Mouse (Mus musculus) midbrain, embryonic 10.5 days (tissue): Measurements from ENCODE around the gene Spaar. TPM values are rescaled to one million over a fixed set of nuclear protein-coding genes. Genes with fewer than 3 reads are reported as not detected.
"Not testable (repeated sequence)": the region's sequence is repeated elsewhere in the genome, so short reads cannot be mapped to it uniquely, and the experiment has no call there.

Experiments
- DNase-seq: peaks from one replicate; pipeline ENCODE4 v3.0.0-alpha.2; 2017; ENCODE audit warnings: low spot score
- H3K27ac ChIP-seq: fragments of 300-500 bp; sonication (generic); replicated peaks from 2 replicates; pipeline ENCODE4 v1.5.1; 2016; ENCODE audit warnings: mild to moderate bottlenecking
- H3K27me3 ChIP-seq: fragments of 300-500 bp; sonication (generic); 2 replicates; pipeline ENCODE4 v1.6.1; 2016; ENCODE audit warnings: low read depth, mild to moderate bottlenecking; ENCODE audit not compliant: poor library complexity, severe bottlenecking
- H3K36me3 ChIP-seq: fragments of 300-500 bp; sonication (generic); 2 replicates; pipeline ENCODE4 v1.6.1; 2016; ENCODE audit warnings: mild to moderate bottlenecking, moderate library complexity
- H3K4me1 ChIP-seq: fragments of 300-500 bp; sonication (generic); 2 replicates; pipeline ENCODE4 v1.6.1; 2016
- H3K4me3 ChIP-seq: fragments of 300-500 bp; sonication (generic); 2 replicates; pipeline ENCODE4 v1.5.1; 2016; ENCODE audit warnings: mild to moderate bottlenecking, moderate library complexity
- H3K9me3 ChIP-seq: fragments of 300-500 bp; sonication (generic); replicated peaks from 2 replicates; pipeline ENCODE4 v1.6.1; 2016; ENCODE audit warnings: mild to moderate bottlenecking
- WGBS: fragments of 180-500 bp; shearing (Covaris S2); methylation state at CpG from one replicate; pipeline ENCODE4 v1.1.7; 2016; 5-methylcytosine and 5-hydroxymethylcytosine counted together
- polyA plus RNA-seq: library from polyadenylated mRNA; unstranded; fragments of >200 nt; fragmentation: Nextera tagmentation; extraction: Ambion mirVana; gene quantifications from 2 replicates; pipeline ENCODE4 v1.2.1, GENCODE M21; 2016

Gene Spaar
- polyA plus RNA-seq, 1 experiment from 2014 or later = 0.02 TPM

DNA sequence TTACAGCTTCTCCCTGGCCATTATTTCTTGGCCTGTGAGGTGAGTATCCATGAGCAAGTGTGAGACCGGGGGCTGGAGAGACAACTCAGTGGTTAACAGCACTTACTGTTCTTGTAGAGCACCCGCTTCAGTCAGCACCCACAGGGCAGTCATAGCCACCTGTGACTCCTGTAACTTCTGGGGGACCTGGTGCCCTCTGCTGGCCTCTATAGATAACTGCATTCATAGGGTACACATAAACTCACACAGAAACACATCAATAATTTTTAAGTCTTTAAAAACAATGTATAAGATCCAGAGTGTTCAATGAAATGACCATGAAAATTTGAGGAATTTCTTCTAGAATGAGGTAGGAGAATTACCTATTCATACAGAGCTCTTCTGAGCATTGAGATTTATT lies 39.5 kb downstream of the Spaar start:
- H3K27me3 ChIP-seq = no peaks in the 10 kb centered on the region
- no peak overlapping the region for H3K4me3 ChIP-seq
- H3K27ac ChIP-seq = no peak overlapping the region
- WGBS = 89% methylated on average over 2 of the region's 2 CpGs
- no peaks in the 10 kb centered on the region for H3K9me3 ChIP-seq
- no peak for DNase-seq
- no peaks in the 10 kb centered on the region for H3K4me1 ChIP-seq
- no peaks in the 10 kb centered on the region for H3K36me3 ChIP-seq

DNA sequence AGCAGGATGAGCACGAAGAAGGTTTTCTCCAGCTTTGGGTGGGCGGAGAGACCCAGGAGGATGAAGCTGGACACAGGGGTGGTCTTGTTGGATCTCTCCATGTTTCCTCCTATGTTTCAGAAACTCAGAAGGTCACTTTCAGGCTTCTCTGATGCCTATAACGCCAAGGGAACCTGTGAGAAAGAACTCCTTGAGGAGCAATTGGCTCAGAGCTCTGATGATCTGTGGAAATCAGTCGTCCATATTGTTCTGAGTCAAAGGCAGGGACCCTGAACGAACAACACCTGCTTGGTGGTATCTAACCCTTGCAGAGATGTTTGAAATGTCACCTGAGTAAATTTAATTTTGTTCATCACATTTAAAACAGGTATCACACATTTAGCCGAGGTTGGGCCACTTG lies 41.1 kb downstream of the Spaar start, which contains the start of gene Olfr159:
Gene Olfr159 (minus strand): TSS at position 101 of the 400 bp plus-strand sequence.
- WGBS = 83% methylated on average over 6 of the region's 6 CpGs
- Histone ChIP-seq H3K9me3 (no peaks in the 10 kb centered on the region), H3K36me3 (no peaks in the 10 kb centered on the region), H3K27me3 (no peaks in the 10 kb centered on the region), H3K4me3 (no peak within 1 kb of the TSS), H3K4me1 (no peaks in the 10 kb centered on the region), H3K27ac (no peak within 1 kb of the TSS)
- DNase-seq = no peak

DNA sequence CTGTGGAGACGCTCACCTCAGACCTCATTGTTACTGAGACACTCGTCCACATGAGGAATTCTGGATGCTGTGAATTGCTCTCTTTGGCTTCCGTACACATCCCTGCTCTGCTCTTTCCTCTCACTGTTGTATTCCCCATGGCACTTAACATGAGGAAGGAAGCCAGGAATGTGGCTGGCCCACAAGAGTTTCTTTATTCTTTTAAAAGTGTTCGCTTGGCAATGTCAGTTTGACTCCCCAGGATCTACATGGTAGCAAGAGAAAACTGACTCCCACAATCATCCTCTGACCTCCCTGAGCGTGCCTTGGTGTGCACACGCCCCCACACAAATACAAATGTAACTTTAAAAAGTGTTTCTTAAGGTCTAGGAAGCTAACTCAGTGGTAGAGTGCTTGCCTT lies 41.8 kb downstream of the Spaar start:
- no peaks in the 10 kb centered on the region for H3K9me3 ChIP-seq
- no peak for DNase-seq
- no peaks in the 10 kb centered on the region for H3K4me1 ChIP-seq
- H3K36me3 ChIP-seq = no peaks in the 10 kb centered on the region
- no peaks in the 10 kb centered on the region for H3K27me3 ChIP-seq
- 79% methylated on average over 6 of the region's 6 CpGs for WGBS
- H3K4me3 ChIP-seq = no peak overlapping the region
- no peak overlapping the region for H3K27ac ChIP-seq

DNA sequence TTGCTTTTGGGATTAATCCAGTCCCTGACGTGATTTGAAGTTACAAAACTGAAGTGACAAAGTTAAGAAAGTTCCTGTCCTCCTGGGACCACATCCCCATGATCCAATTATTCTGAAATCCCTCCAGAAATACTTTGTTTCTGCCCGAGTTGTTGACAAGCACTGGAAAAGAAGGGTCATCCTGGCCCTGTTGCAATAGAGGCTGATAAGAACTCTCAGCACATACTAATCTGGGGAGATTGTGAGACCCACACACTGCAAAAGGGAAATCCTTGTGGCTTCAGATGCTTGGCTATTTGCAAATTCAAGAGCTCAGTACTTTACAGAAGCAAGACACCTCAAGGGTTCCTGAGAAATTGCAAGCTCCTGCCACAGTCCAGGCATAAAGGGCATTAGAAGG lies 42.5 kb downstream of the Spaar start:
- 39% methylated on average over 2 of the region's 2 CpGs for WGBS
- Histone ChIP-seq H3K27ac (no peak overlapping the region), H3K4me1 (no peaks in the 10 kb centered on the region), H3K9me3 (no peaks in the 10 kb centered on the region), H3K36me3 (no peaks in the 10 kb centered on the region), H3K27me3 (no peaks in the 10 kb centered on the region), H3K4me3 (no peak overlapping the region)
- no peak for DNase-seq

DNA sequence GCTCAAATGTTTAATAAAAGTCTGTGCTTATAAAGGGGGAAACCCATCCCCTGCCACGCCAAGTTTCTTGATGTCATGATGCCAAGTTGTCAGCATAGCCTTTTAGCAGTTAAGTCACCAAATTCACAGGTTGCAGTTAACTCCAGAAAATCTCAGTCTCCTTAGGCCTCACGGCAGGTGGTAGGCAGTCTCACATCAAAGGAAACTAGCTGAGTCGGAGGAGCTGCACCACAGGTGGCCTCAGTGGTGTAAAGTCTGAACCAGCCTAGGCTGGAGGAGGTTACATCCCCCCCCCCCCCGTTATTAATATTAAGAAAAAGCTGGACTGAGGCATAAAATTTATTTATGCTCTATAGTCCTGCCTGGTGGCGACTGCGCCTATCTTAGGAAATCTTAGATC lies 65.5 kb downstream of the Spaar start:
- Histone ChIP-seq H3K27me3 (no peaks in the 10 kb centered on the region), H3K27ac (no peak overlapping the region), H3K4me1 (no peaks in the 10 kb centered on the region), H3K36me3 (no peaks in the 10 kb centered on the region), H3K9me3 (peaks cover 6% of the 10 kb centered on the region; the same call in 1 of the 2 replicates), H3K4me3 (no peak overlapping the region)
- DNase-seq = no peak
- WGBS = 71% methylated on average over 6 of the region's 6 CpGs

DNA sequence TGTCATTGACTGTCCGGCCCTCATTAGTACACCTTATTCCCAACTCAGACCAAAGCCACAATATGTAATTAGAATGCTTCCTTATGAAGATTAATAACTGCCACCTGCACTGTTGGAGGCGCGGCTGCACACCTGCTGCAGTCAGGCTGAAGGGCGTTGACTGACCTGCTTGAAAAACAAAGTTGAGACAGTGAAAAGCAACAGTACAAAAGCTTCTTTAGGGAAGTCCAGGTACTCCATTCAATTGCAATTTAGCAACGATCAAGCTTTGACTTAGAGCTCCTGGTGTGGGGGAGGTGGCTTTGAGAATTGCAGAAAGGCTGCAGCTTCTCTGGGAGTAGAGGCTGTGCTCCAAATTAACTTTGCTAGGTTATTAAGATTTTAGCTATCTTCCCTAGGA lies 66.0 kb downstream of the Spaar start:
- 82% methylated on average over 5 of the region's 5 CpGs for WGBS
- not testable (repeated sequence) for H3K4me3 ChIP-seq, DNase-seq, H3K4me1 ChIP-seq, H3K36me3 ChIP-seq, H3K27me3 ChIP-seq, H3K27ac ChIP-seq, H3K9me3 ChIP-seq

DNA sequence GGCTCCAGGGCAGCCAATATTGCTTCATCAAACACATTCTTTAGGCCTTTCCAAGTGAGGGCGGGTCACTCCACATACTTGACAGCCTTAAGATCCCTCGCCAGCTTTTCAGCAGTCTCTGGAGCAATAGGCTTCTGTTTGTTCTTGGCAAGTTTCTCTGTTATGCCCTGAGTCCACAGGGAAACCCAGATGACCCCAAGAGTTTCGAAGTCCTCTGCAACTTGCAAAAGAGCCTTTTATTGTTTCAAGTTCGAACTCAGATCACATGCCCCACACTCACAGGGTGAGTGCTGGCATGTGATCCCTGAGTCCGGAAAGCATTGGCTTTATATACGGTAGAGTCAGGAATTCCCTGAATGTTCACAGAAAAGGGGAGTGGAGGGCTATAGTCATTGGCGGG lies 69.1 kb downstream of the Spaar start:
- H3K36me3 ChIP-seq = no peaks in the 10 kb centered on the region
- no peak overlapping the region for H3K4me3 ChIP-seq
- H3K27ac ChIP-seq = no peak overlapping the region
- no peaks in the 10 kb centered on the region for H3K4me1 ChIP-seq
- DNase-seq = no peak
- H3K27me3 ChIP-seq = no peaks in the 10 kb centered on the region
- peaks cover 14% of the 10 kb centered on the region for H3K9me3 ChIP-seq
- 81% methylated on average over 7 of the region's 7 CpGs for WGBS

Other genes starting within 250 kb of the Spaar start
- not detected in 2 replicates for gene Sit1, start 246.3 kb upstream of the Spaar start, polyA plus RNA-seq
- gene Ccdc107, start 237.1 kb upstream of the Spaar start, polyA plus RNA-seq = 44.8 and 48.4 TPM in 2 replicates
- gene Arhgef39, start 230.3 kb upstream of the Spaar start, polyA plus RNA-seq = 48.5 and 52.8 TPM in 2 replicates
- gene Car9, start 223.1 kb upstream of the Spaar start, polyA plus RNA-seq = 0.67 and 0.69 TPM in 2 replicates
- 41.6 and 44.5 TPM in 2 replicates for gene Tpm2, start 206.3 kb upstream of the Spaar start, polyA plus RNA-seq
- 43.1 and 49.1 TPM in 2 replicates for gene Creb3, start 167.7 kb upstream of the Spaar start, polyA plus RNA-seq
- 43.3 and 47.2 TPM in 2 replicates for gene Tln1, start 167.3 kb upstream of the Spaar start, polyA plus RNA-seq
- 20.7 and 21.0 TPM in 2 replicates for gene Rgp1, start 151.3 kb upstream of the Spaar start, polyA plus RNA-seq
- 26.7 and 31.6 TPM in 2 replicates for gene Gba2, start 151.2 kb upstream of the Spaar start, polyA plus RNA-seq
- 0.32 and 0.74 TPM in 2 replicates for gene Msmp, start 145.5 kb upstream of the Spaar start, polyA plus RNA-seq
- gene Npr2, start 98.1 kb upstream of the Spaar start, polyA plus RNA-seq = 11.7 and 14.3 TPM in 2 replicates
- gene Spag8, start 76.4 kb upstream of the Spaar start, polyA plus RNA-seq = 3.0 and 4.3 TPM in 2 replicates
- 75.5 and 79.3 TPM in 2 replicates for gene Hint2, start 73.6 kb upstream of the Spaar start, polyA plus RNA-seq
- gene Tmem8b, start 61.1 kb upstream of the Spaar start, polyA plus RNA-seq = 4.6 and 7.2 TPM in 2 replicates
- 1.6 and 2.1 TPM in 2 replicates for gene Fam221b, start 60.9 kb upstream of the Spaar start, polyA plus RNA-seq
- not detected in 2 replicates for gene Olfr70, start 29.2 kb upstream of the Spaar start, polyA plus RNA-seq
- gene Olfr71, start 19.8 kb upstream of the Spaar start, polyA plus RNA-seq = not detected in 2 replicates
- 0.21 TPM in 1 of 2 replicates, not detected in the other for gene Hrct1, start 2.8 kb upstream of the Spaar start, polyA plus RNA-seq
- not detected in 2 replicates for gene Olfr159, start 41.0 kb downstream of the Spaar start, polyA plus RNA-seq
- not detected in 2 replicates for gene Olfr156, start 93.9 kb downstream of the Spaar start, polyA plus RNA-seq
- not detected in 2 replicates for gene Olfr157, start 110.2 kb downstream of the Spaar start, polyA plus RNA-seq
- not detected in 2 replicates for gene Olfr155, start 121.5 kb downstream of the Spaar start, polyA plus RNA-seq
- gene Reck, start 145.5 kb downstream of the Spaar start, polyA plus RNA-seq = 8.7 and 10.0 TPM in 2 replicates
- 69.2 and 82.3 TPM in 2 replicates for gene Glipr2, start 227.4 kb downstream of the Spaar start, polyA plus RNA-seq